Mouse (Mus musculus): ENCODE data around the gene Zc3h12a. TPM values are rescaled to one million over a fixed set of nuclear protein-coding genes. Genes with fewer than 3 reads are reported as not detected.

Gene Zc3h12a
- total RNA-seq, 2 experiments from 2014 or later: 1.1 to 1.2 TPM

Other genes with a start within 250 kb of the Zc3h12a start
- gene Epha10, start 246.9 kb downstream of the Zc3h12a start, total RNA-seq (2021): 10 to 100 TPM; 46.6 to 49.7 TPM
- gene 9930104L06Rik, start 190.8 kb downstream of the Zc3h12a start, total RNA-seq (2021): 10 to 100 TPM; 17.9 TPM
- gene Cdca8, start 188.5 kb downstream of the Zc3h12a start, total RNA-seq (2021): 1 to 10 TPM; 1.2 to 1.6 TPM
- gene Rspo1, start 141.4 kb downstream of the Zc3h12a start, total RNA-seq (2021): 10 to 100 TPM; 12.7 to 13.2 TPM
- gene Gnl2, start 111.3 kb downstream of the Zc3h12a start, total RNA-seq (2021): 10 to 100 TPM; 55.4 to 62.6 TPM
- gene Dnali1, start 62.1 kb downstream of the Zc3h12a start, total RNA-seq (2021): under 1 TPM; 0.28 to 0.50 TPM
- gene Snip1, start 61.2 kb downstream of the Zc3h12a start, total RNA-seq (2021): 10 to 100 TPM; 13.8 to 14.1 TPM
- 100 to 1,000 TPM; 121 to 124 TPM for gene Meaf6, start 42.7 kb downstream of the Zc3h12a start, total RNA-seq (2021)